Mouse (Mus musculus): ENCODE data around the gene Pacrg.

Pacrg gene

GRCm38 (mm10) chr17:10840148-10840707 is at the start of gene Pacrg, which contains the start of gene Prkn:
Gene Pacrg (minus strand): TSS chr17:10840311.
Gene Prkn (plus strand): TSS chr17:10840384.
- peak; percentile 96 for DNase-seq (ENCODE audit: extremely low spot score)

GRCm38 (mm10) chr17:10887924-10888323 is 47.8 kb upstream of the Pacrg start:
- DNase-seq (ENCODE audit: extremely low spot score): peak; percentile 3

DNA sequence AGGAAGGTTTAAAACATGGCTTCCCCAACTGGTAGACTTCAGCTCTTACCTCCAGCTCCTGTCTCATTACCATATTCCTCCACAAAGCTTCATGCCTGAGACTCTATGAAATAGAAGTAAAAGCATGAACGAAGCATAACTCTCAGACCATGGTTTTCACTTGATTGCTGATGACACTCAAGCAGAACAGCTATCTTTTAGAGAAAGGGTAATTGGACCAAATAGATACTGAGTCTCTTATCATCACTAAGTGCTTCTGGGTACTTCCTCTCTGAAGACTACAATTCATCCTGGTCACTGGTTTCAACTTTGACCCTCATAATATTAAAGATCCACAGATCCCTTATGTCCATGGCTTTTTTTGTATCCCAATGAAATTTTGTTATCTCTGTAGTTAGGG is 42.1 kb upstream of the Pacrg start:
- DNase-seq (ENCODE audit: extremely low spot score): no peak

- no peak for DNase-seq (ENCODE audit: extremely low spot score)
Observed at GRCm38 (mm10) chr17:10878986-10879385, 38.9 kb upstream of the Pacrg start.

DNA sequence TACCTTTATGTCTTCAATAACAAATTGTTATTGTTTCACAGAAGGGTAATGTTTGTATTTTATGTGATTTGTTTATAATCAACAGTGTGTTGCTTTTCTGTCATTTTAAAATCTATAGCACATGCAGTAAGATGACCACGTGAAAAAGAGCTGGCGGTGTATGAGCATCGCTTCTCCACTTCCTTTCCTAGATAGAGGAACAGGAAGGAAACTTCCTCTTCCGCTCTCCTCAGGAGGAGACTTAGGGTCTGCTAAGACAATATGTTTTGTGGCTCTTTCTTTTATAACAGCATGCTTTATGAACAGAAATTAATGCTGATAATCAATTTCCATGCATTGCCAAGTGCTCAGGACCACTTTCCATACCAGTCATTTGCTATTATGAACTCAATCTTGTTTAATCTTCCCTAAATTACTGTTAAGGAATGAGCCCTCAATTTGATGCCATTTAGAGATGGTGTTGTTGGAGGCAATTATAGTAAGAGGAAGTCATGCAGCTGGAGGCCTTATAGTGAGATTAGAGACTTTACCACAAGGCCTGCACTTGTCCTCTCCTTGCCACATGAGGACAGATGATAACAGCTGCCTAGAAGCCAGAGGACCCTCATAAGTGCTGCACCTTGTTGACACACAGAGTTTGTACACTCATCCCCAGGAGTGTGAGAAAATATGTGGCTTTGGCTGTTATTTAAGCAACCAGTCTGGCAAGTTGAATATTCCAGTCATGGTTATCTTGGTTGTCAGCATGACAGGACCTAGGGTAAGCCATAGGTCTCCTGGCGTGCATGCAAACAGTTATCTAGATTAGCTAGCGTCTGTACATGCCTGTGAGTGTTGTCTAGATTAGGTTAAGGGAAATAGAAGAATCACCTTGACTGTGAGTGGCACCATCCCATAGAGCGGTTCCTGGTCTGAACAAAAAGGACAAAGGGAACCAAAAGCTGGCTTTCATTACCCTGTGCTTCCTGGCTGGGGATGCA is 34.4 kb upstream of the Pacrg start:
- no peak for DNase-seq (ENCODE audit: extremely low spot score)

GRCm38 (mm10) chr17:10854207-10854606 is 14.1 kb upstream of the Pacrg start:
- no peak for DNase-seq (ENCODE audit: extremely low spot score)

GRCm38 (mm10) chr17:10840731-10841201 is 655 bp upstream of the Pacrg start:
- peak; percentile 63 for DNase-seq (ENCODE audit: extremely low spot score)

DNA sequence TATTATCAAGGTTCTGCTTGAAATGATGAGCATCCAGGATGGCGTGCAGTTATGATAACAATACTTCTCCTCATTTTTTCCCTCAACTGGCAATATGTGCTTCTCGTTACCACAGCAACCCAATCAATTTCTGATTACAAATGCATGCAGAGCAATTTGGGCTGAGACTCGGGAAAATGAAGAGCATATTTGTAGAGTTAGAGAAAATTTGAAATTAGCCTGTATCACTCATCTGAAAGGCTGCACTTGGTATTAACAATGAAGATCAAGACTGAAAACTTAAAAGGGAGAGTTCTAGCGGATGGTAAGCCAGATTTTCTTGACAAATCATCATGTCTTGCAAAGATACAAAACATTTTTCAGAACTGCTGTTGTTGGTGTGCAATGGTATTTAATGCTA is 21.1 kb downstream of the Pacrg start:
- no peak for DNase-seq (ENCODE audit: extremely low spot score)

- no peak for DNase-seq (ENCODE audit: extremely low spot score)
Observed at GRCm38 (mm10) chr17:10808571-10808970, 31.5 kb downstream of the Pacrg start.

GRCm38 (mm10) chr17:10807261-10807998 is 32.7 kb downstream of the Pacrg start:
- no peak for DNase-seq (ENCODE audit: extremely low spot score)

GRCm38 (mm10) chr17:10806692-10807091 is 33.4 kb downstream of the Pacrg start:
- DNase-seq (ENCODE audit: extremely low spot score): no peak

GRCm38 (mm10) chr17:10791661-10792060 is 48.5 kb downstream of the Pacrg start:
- no peak for DNase-seq (ENCODE audit: extremely low spot score)

GRCm38 (mm10) chr17:10784401-10784920 is 55.6 kb downstream of the Pacrg start:
- DNase-seq (ENCODE audit: extremely low spot score): no peak

DNA sequence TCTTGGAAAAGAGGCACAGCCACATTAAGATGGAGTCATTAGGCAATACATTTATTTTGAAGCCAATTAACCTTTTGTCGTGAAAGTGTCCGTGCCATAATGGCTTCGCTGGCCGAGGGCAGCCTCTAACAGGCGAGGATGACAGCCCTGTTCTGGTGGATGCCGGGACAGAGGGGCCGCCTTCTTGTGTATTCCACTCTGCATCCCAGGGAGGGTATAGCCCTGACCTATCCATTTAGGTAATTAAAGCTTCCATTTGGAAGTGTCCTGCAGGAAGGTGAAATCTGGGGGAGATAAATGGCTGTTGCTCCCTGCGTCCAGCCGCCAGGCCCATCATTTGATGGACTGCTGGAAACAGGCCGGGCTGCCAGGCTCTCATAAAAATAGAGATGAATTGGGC is 63.6 kb downstream of the Pacrg start:
- peak; percentile 25 for DNase-seq (ENCODE audit: extremely low spot score)

DNA sequence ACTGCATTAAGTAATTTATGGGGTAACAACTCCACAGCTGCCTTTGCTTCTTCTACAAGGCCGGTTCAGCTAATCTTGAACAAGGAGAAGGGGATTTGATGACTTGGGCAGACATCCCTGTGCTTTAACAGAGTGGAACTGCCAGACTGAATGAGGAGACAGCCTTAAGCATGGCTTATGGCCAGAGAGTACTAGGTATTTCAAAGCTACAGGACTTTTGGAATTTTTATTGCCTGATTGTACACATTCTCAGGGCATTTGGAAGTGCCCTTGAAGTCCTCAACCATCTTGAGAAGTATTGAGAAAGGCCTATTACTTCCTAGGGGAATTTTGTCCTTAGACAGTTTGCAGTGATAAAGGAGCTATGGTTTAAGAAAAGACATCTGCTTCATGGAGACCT is 65.6 kb downstream of the Pacrg start:
- no peak for DNase-seq (ENCODE audit: extremely low spot score)

DNA sequence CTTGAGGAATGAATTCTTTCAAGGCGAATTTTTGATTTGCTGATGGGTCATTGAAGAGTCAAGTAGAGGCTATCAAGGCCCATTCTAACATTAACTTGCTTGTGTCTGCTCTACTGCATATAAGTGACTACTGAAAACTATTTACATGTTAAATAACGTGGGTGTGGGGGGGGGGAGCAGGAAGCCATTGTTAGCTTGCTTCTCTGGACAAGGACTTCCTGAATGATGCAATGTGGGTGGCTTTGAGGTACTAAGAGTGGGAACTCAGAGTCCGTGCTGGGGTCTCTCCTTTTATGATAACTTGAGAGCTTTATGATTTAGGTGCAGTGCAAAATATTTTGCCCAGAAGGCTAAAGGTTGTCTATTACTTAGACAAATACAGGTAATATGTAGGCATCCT is 67.9 kb downstream of the Pacrg start:
- no peak for DNase-seq (ENCODE audit: extremely low spot score)

DNA sequence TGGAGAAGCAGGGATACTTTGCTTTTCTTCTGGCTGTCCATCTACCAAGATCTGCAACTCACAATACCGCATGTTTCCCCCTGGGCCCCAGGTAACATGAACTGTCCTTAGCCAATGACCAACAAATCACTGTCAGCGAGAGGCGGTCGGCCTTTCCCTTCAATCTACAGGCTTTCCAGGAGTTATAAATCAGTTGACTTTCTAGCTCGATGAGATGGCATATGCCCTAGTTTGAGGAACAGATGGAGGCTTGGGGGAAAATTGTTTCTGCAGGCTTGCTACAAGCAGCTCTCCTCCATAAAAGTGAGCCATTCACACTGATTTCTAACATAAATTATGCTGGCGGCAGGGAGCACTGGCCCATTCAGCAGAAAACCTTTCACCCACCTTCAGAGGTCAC is 70.2 kb downstream of the Pacrg start:
- peak; percentile 28 for DNase-seq (ENCODE audit: extremely low spot score)

- no peak for DNase-seq (ENCODE audit: extremely low spot score)
Observed at GRCm38 (mm10) chr17:10766735-10767406, 73.2 kb downstream of the Pacrg start.

GRCm38 (mm10) chr17:10764343-10764742 is 75.8 kb downstream of the Pacrg start:
- no peak for DNase-seq (ENCODE audit: extremely low spot score)

- no peak for DNase-seq (ENCODE audit: extremely low spot score)
Observed at GRCm38 (mm10) chr17:10757455-10757854, 82.7 kb downstream of the Pacrg start.

DNA sequence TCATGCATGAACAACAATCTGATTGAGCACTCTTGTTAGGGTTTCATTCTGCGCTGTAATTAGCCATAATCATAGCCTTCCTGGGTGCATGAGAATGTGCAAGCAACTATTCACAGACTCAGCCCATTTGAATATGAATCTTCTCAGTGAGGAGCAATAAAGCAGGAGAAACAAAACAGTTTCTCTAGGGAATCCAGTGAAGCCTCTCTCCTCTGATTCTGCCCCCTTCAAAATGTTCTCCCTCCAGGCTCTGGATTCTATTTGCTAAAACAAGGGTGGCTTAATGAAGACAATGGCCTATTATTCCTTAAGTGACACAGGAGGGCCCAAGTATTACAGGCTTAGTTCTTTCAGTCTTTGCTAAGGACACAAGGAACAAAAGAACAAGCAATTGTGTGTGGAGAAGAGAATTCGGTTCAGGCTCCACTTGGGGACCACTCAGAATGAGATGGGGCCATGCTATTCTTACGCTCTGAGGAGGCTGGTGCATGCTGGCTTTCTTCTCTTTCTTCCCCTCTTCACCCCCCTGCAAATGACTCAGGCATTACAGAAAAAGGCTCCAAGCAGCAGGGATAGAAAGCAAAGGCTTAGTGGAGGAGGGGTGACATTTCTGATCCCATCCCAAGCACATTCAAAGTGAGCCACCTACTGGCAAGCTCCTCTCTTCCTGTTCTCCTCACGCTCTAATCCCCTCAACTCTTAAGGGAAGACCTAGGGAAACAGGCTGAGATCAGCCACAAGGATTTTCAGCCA is 95.2 kb downstream of the Pacrg start:
- peak; percentile 72 for DNase-seq (ENCODE audit: extremely low spot score)

Measured in embryo, embryonic 9.5 days (tissue).